Comparison of ENCODE assay signal across 8 mouse cellular contexts in genomic region chr10:81628390-81628789, GRCm38 (mm10). TPM values are rescaled to one million over a fixed set of nuclear protein-coding genes. Genes with fewer than 3 reads are reported as not detected.
A peak's percentile ranks its signal among the peaks of the same experiment; 100 is the strongest.
DNase-seq lines count a peak whose midpoint lies in the region; ATAC-seq and TF ChIP-seq lines count a peak whose summit lies in the region.

Gene Ankrd24, plus strand, starts transcription at chr10:81628540.

- H3K4me2 ChIP-seq in forebrain, embryonic 16.5 days (ENCODE audit: low read length), result peak within 1 kb of the TSS; percentile 91
- peak within 1 kb of the TSS; percentile 83 for H3K4me2 ChIP-seq in stomach, embryonic 15.5 days

- peak; percentile 0; the same call in 1 of the 2 replicates for ATAC-seq in forebrain, embryonic 16.5 days
- ATAC-seq in stomach, embryonic 15.5 days (ENCODE audit: insufficient read depth, low FRiP score, low read depth), result no peak

- no peaks in the 10 kb centered on the region for H3K27me3 ChIP-seq in liver, adult 2 months (ENCODE audit: control insufficient read depth, insufficient read depth, low read length)
- no peaks in the 10 kb centered on the region for H3K27me3 ChIP-seq in forebrain, embryonic 16.5 days (replicated peaks; ENCODE audit: control insufficient read depth, insufficient read depth, low read length)
- H3K27me3 ChIP-seq in limb, embryonic 10.5 days (ENCODE audit: low read depth, poor library complexity, severe bottlenecking), result no peaks in the 10 kb centered on the region
- H3K27me3 ChIP-seq in stomach, embryonic 15.5 days (replicated peaks), result no peaks in the 10 kb centered on the region

- H3K9ac ChIP-seq in liver, adult 2 months (ENCODE audit: low read depth, low read length), result peak within 1 kb of the TSS; percentile 82
- peak within 1 kb of the TSS; percentile 89 for H3K9ac ChIP-seq in forebrain, embryonic 16.5 days (replicated peaks; ENCODE audit: low read depth, low read length)
- peak within 1 kb of the TSS; percentile 62 for H3K9ac ChIP-seq in stomach, embryonic 15.5 days

- WGBS in liver, adult 2 months, result 88% methylated on average over 16 of the region's 16 CpGs
- WGBS in forebrain, embryonic 16.5 days, result 88% methylated on average over 16 of the region's 16 CpGs
- WGBS in limb, embryonic 10.5 days, result 73% methylated on average over 16 of the region's 16 CpGs
- 74% methylated on average over 16 of the region's 16 CpGs for WGBS in stomach, embryonic 15.5 days

- H3K27ac ChIP-seq in liver, adult 2 months (replicated peaks; ENCODE audit: insufficient read depth, low read depth, low read length), result peak within 1 kb of the TSS; percentile 65
- H3K27ac ChIP-seq in forebrain, embryonic 16.5 days (ENCODE audit: low read length), result peak within 1 kb of the TSS; percentile 91
- peak within 1 kb of the TSS; percentile 94 for H3K27ac ChIP-seq in limb, embryonic 10.5 days
- H3K27ac ChIP-seq in stomach, embryonic 15.5 days, result peak within 1 kb of the TSS; percentile 90

- TF ChIP-seq CTCF in liver, adult 2 months (IDR thresholded peaks at IDR 0.05; ENCODE audit: low read depth, low read length), result no peak

- no peaks in the 10 kb centered on the region for H3K9me3 ChIP-seq in forebrain, embryonic 16.5 days (ENCODE audit: control insufficient read depth, low read length)
- H3K9me3 ChIP-seq in limb, embryonic 10.5 days (replicated peaks), result no peaks in the 10 kb centered on the region
- H3K9me3 ChIP-seq in stomach, embryonic 15.5 days, result no peaks in the 10 kb centered on the region

- no peaks in the 10 kb centered on the region for H3K79me2 ChIP-seq in liver, adult 2 months (ENCODE audit: control insufficient read depth, insufficient read depth, low read length)

- no peaks in the 10 kb centered on the region for H3K36me3 ChIP-seq in liver, adult 2 months (ENCODE audit: control insufficient read depth, insufficient read depth, low read length)
- peaks cover 4% of the 10 kb centered on the region; the same call in 1 of the 2 replicates for H3K36me3 ChIP-seq in forebrain, embryonic 16.5 days (ENCODE audit: control insufficient read depth, insufficient read depth)
- peaks cover 30% of the 10 kb centered on the region for H3K36me3 ChIP-seq in limb, embryonic 10.5 days
- H3K36me3 ChIP-seq in stomach, embryonic 15.5 days, result no peaks in the 10 kb centered on the region; the same call in 1 of the 2 replicates

- TF ChIP-seq POLR2A in liver, adult 2 months (IDR thresholded peaks at IDR 0.05; ENCODE audit: extremely low read depth, insufficient read depth, low read length), result no peak

- peak within 1 kb of the TSS; percentile 84 for H3K4me3 ChIP-seq in liver, adult 2 months (ENCODE audit: insufficient read depth, low read depth, low read length)
- peak within 1 kb of the TSS; percentile 88 for H3K4me3 ChIP-seq in forebrain, embryonic 16.5 days (replicated peaks; ENCODE audit: low read length)
- peak within 1 kb of the TSS; percentile 80 for H3K4me3 ChIP-seq in limb, embryonic 10.5 days
- H3K4me3 ChIP-seq in stomach, embryonic 15.5 days (replicated peaks), result peak within 1 kb of the TSS; percentile 66

- peaks cover 3% of the 10 kb centered on the region; the same call in 1 of the 2 replicates for H3K4me1 ChIP-seq in liver, adult 2 months (ENCODE audit: control insufficient read depth, insufficient read depth, low read length)
- H3K4me1 ChIP-seq in forebrain, embryonic 16.5 days (replicated peaks; ENCODE audit: control insufficient read depth, insufficient read depth, low read length), result peaks cover 19% of the 10 kb centered on the region
- peaks cover 38% of the 10 kb centered on the region for H3K4me1 ChIP-seq in limb, embryonic 10.5 days
- peaks cover 17% of the 10 kb centered on the region for H3K4me1 ChIP-seq in stomach, embryonic 15.5 days

- no peak for DNase-seq in liver, adult 2 months (ENCODE audit: extremely low read depth, low read depth, low spot score)
- no peak for DNase-seq in liver
- DNase-seq in adrenal gland, postnatal 36 days, result no peak
- no peak for DNase-seq in limb, embryonic 10.5 days (ENCODE audit: low spot score)
- DNase-seq in retina, embryonic 14.5 days (ENCODE audit: low spot score), result no peak
- DNase-seq in kidney, postnatal 10 days, result no peak

RNA-seq across cellular contexts. Expression of gene Ankrd24, which starts in this region (rescaled TPM):
- 5.6 and 6.6 TPM in 2 replicates for total RNA-seq in liver, adult 2 months (2014; rRNA removed)
- polyA plus RNA-seq in liver, adult 2 months (2012; rRNA removed), result 12.8 and 19.5 TPM in 2 replicates
- 10 to 100 TPM; 19.2 to 19.7 TPM for total RNA-seq in adrenal gland, postnatal 36 days (2021)
- 13.8 and 16.5 TPM in 2 replicates for polyA plus RNA-seq in forebrain, embryonic 16.5 days (2015; fragmentation: Nextera tagmentation; extraction: Ambion mirVana)
- polyA plus RNA-seq in limb, embryonic 10.5 days (2016; fragmentation: Nextera tagmentation; extraction: Ambion mirVana), result 8.0 and 8.6 TPM in 2 replicates
- polyA plus RNA-seq in stomach, embryonic 15.5 days (2015; fragmentation: Nextera tagmentation; extraction: Ambion mirVana), result 10.9 and 12.6 TPM in 2 replicates
